Mouse (Mus musculus) small intestine, adult 2 months (tissue): ENCODE data around the gene Wfikkn1. TPM values are rescaled to one million over a fixed set of nuclear protein-coding genes. Genes with fewer than 3 reads are reported as not detected.

Source experiments
- H3K27ac ChIP-seq: fragments of 200-500 bp; 2 replicates; pipeline ENCODE4 v1.5.1; 2012; ENCODE audit warnings: low read depth, low read length, control low read depth, inconsistent platforms; ENCODE audit not compliant: insufficient read depth
- H3K27me3 ChIP-seq: fragments of 200-500 bp; 2 replicates; pipeline ENCODE4 v1.6.1; 2012; ENCODE audit warnings: mild to moderate bottlenecking, moderate library complexity, low read length, inconsistent platforms; ENCODE audit not compliant: control insufficient read depth, insufficient read depth
- H3K36me3 ChIP-seq: fragments of 200-500 bp; 2 replicates; pipeline ENCODE4 v1.6.1; 2012; ENCODE audit warnings: mild to moderate bottlenecking, low read length, control low read depth, inconsistent platforms; ENCODE audit not compliant: control insufficient read depth, insufficient read depth
- H3K4me1 ChIP-seq: fragments of 200-500 bp; 2 replicates; pipeline ENCODE4 v1.6.1; 2012; ENCODE audit warnings: low read length, inconsistent platforms, mixed read lengths; ENCODE audit not compliant: control insufficient read depth, insufficient read depth, insufficient read length
- H3K4me3 ChIP-seq: fragments of 200-500 bp; 2 replicates; pipeline ENCODE4 v1.5.1; 2012; ENCODE audit warnings: low read depth, mild to moderate bottlenecking, control low read depth, inconsistent platforms, low read length, moderate library complexity
- CTCF ChIP-seq: fragments of 200-500 bp; IDR thresholded peaks from 2 replicates; pipeline ENCODE4 v1.5.1; 2012; ENCODE audit warnings: low read depth, mild to moderate bottlenecking, control low read depth, inconsistent platforms, low read length, moderate library complexity, mixed read lengths; ENCODE audit not compliant: insufficient replicate concordance, insufficient read length; ENCODE audit errors: extremely low read depth
- POLR2A ChIP-seq: fragments of 200-500 bp; IDR thresholded peaks from 2 replicates; pipeline ENCODE4 v1.6.1; 2012; ENCODE audit warnings: low read depth, mild to moderate bottlenecking, control low read depth, inconsistent platforms, low read length, moderate library complexity
- whole genome bisulfite sequencing: fragments of 180-500 bp; shearing (Covaris S2); methylation state at CpG from one replicate; pipeline ENCODE4 v1.1.7; 2018; 5-methylcytosine and 5-hydroxymethylcytosine counted together
- polyA plus RNA-seq: library from polyadenylated mRNA; depleted of rRNA; stranded (reverse); fragments of >200 nt; gene quantifications from 2 replicates; pipeline ENCODE4 v1.2.3, GENCODE M21; 2012

Gene Wfikkn1
- polyA plus RNA-seq, 1 experiment = 2.6 TPM

DNA sequence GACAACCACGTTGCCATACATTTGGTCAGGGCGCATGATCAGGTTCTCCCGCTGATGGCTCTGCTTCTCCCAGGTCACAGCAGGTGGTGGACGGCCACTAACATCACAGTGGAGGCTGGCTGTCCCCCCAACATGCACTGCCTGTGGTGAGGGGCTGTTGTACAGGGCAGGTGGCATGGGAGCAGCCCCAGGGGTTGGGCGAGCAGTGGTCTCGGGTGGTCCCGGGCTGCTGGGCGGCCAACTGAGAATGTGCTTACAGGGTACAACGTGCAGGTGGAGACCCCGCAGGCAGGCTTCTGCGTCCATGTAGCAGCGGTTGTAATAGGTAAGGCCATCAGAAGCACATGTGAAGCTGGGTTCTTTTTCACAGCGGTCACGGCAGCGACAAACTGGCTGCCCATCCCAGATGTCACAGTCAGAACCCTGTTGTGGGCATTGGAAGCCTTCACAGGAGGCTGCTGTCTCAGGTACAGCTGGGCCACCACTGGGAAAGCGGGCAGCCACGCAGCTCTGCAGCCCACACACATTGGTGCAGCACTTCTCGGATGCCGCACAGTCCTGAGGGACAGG, 2.0 kb downstream of the Wfikkn1 start:
- H3K27ac ChIP-seq = no peak overlapping the region
- H3K4me1 ChIP-seq = peaks cover 10% of the 10 kb centered on the region
- no peak overlapping the region for H3K4me3 ChIP-seq
- 0 out of 2 replicates have a peak, but pooled peaks have one; percentile 2 for TF ChIP-seq POLR2A
- no peak for TF ChIP-seq CTCF
- WGBS = 93% methylated on average over 19 of the region's 19 CpGs
- H3K27me3 ChIP-seq = no peaks in the 10 kb centered on the region
- peaks cover 21% of the 10 kb centered on the region for H3K36me3 ChIP-seq

DNA sequence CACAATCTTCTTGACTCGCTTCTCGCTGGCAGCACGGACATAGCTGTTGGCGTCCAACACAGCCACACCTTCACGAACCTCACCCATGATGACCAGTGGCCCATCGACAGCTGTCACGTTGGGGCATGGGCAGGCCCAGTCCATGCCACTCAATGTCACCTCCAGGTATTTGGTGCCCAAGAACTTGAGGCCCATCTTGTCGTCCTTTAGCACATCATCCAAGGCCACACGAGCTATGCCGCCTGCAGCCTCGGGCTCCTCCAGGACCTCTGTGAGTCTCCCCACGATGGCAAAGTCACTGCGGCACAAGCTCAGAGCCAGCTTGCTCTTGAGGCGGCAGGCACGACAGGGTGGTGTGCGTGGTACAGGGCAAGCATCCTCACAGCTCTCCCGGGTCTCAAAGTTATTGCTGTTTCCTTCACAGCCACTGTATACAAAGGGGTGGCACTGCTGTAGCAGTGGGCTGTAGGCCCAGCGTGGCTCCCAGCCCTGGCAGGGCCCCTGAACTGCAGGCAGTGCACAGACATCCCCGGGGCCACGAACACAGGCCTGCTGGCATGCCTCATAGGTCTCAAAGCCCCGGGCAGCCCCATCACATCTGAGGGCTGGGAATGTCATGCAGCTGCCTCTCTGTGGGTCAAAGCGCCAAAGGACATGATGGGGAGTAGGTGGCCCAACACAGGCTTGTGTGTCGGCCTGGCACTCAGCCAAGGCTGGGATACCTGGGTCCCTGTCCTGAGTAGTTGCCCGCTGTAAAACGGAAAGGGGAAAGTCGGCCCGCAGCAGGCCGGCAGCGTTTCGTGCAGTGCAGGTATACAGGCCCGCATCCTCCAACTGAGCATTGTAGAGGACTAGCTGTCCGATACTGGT, 2.7 kb downstream of the Wfikkn1 start:
- H3K36me3 ChIP-seq = peaks cover 14% of the 10 kb centered on the region
- peaks cover 10% of the 10 kb centered on the region for H3K4me1 ChIP-seq
- H3K4me3 ChIP-seq = no peak overlapping the region
- TF ChIP-seq POLR2A (no peak), CTCF (no peak)
- no peaks in the 10 kb centered on the region for H3K27me3 ChIP-seq
- 94% methylated on average over 32 of the region's 32 CpGs for WGBS
- no peak overlapping the region for H3K27ac ChIP-seq

- no peak overlapping the region for H3K27ac ChIP-seq
- H3K36me3 ChIP-seq = peaks cover 8% of the 10 kb centered on the region; the same call in 1 of the 2 replicates
- no peaks in the 10 kb centered on the region for H3K27me3 ChIP-seq
- WGBS = 80% methylated on average over 3 of the region's 3 CpGs
- no peak overlapping the region for H3K4me3 ChIP-seq
- H3K4me1 ChIP-seq = peaks cover 10% of the 10 kb centered on the region
- TF ChIP-seq CTCF (no peak), POLR2A (no peak)
Measured at GRCm38 (mm10) chr17:25877025-25877424, 3.6 kb downstream of the Wfikkn1 start.

GRCm38 (mm10) chr17:25876347-25876915, 4.2 kb downstream of the Wfikkn1 start:
- H3K4me3 ChIP-seq = peak overlapping the region; percentile 78
- H3K27me3 ChIP-seq = no peaks in the 10 kb centered on the region
- 0 out of 2 replicates have a peak overlapping the region, but pooled peaks have one; percentile 65 for H3K27ac ChIP-seq
- TF ChIP-seq CTCF = no peak
- TF ChIP-seq POLR2A = no peak
- 39% methylated on average over 10 of the region's 10 CpGs for WGBS
- H3K4me1 ChIP-seq = peaks cover 10% of the 10 kb centered on the region
- peaks cover 8% of the 10 kb centered on the region; the same call in 1 of the 2 replicates for H3K36me3 ChIP-seq

- WGBS = under 1% methylated on average over 59 of the region's 59 CpGs
- Histone ChIP-seq H3K4me1 (peaks cover 10% of the 10 kb centered on the region), H3K4me3 (peak overlapping the region; percentile 78), H3K27me3 (no peaks in the 10 kb centered on the region), H3K27ac (peak overlapping the region; percentile 71), H3K36me3 (peaks cover 8% of the 10 kb centered on the region; the same call in 1 of the 2 replicates)
- TF ChIP-seq POLR2A (peak; percentile 82; the same call in 1 of the 2 replicates), CTCF (no peak)
Measured at GRCm38 (mm10) chr17:25875171-25876136, 5.2 kb downstream of the Wfikkn1 start.

DNA sequence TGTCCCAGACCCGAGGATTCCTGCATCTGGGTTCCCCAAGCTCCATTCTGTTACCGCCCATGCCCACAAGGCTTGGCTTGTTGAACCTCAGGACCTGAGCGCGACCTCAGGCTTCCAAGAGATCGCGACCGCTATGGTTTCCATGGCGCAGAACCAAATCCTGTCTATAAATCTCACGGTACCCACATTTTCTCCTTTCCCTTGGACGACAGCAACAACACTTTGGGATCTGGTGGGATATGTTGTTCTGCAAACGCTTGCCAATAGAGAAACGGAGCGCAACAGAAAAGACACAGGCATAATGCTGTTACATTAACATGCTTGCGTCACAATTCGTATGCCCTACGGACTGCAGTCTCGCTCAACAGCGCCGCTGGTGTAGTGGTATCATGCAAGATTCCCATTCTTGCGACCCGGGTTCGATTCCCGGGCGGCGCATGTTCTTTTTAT, 5.9 kb downstream of the Wfikkn1 start, which contains the start of gene Mettl26:
Mettl26 (plus strand) TSS at position 354 of the 450 bp plus-strand sequence.
- Histone ChIP-seq H3K4me1 (peaks cover 10% of the 10 kb centered on the region), H3K36me3 (peaks cover 8% of the 10 kb centered on the region; the same call in 1 of the 2 replicates), H3K27ac (peak within 1 kb of the TSS; percentile 71), H3K4me3 (peak within 1 kb of the TSS; percentile 78), H3K27me3 (no peaks in the 10 kb centered on the region)
- TF ChIP-seq CTCF = no peak
- TF ChIP-seq POLR2A = no peak
- under 1% methylated on average over 25 of the region's 25 CpGs for WGBS
